Mouse (Mus musculus): ENCODE data around the gene Atxn7l3. TPM values are rescaled to one million over a fixed set of nuclear protein-coding genes. Genes with fewer than 3 reads are reported as not detected.

Gene Atxn7l3
- 3.8 TPM for polyA plus RNA-seq (2014; fragmentation: Illumina TruSeq; extraction: RNeasy Lipid Tissue Mini Kit (QIAGEN cat#74804); ENCODE audit: low read depth, low replicate concordance)

DNA sequence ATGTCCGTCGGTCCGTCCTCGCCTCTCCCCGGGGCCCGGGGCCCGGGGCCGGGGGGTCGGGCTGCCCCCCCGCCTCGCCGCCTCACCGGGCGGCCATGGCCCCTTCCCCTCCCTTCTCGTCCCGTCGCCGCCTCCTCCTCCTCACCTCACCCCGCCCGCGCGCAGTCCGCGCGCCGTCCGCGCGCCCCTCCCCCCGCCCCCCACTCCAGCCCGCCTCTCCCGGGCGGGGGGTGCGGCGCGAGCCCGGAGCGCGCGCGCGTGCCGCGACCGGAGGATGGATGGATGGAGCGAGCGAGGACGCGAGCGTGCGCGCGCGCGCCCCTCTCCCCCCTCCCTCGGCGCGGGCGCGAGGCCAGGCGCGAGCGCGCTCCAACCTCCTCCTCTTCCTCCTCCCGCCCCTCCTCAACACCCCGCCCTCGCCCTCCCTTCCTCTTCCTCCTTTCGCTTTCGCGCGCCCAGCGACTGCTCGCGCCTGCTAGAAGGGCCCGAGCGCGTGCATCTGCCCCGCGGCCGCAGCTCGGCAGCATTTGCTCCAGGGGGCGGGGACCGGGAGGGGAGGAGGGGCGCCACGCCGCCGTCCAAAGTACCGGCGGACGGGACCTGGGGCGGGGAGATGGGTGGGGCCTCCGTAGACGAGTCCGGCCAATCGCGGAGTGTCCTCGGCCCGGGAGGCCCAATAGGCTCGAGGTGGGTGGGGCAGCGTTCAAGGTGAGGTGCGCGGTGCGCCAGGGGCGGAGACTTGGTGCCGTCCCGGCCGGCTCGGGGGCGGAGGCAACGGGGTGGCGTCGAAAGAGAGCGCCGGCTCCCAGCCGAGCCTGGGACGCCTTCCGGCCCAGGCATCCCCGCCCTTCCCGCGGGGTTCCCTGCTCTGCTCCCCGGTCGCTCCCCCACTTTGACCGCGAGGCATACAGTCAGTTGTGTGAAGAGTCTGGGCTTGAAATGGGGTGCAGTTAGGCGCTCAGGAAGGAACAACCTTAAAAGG lies at the start of gene Atxn7l3:
Atxn7l3 (minus strand) TSS at position 141 of the 982 bp plus-strand sequence.

GRCm38 (mm10) chr11:102319410-102319792 lies 23.0 kb upstream of the Atxn7l3 start, which contains the start of gene Ubtf:
Gene Ubtf (minus strand): TSS chr11:102319742.

DNA sequence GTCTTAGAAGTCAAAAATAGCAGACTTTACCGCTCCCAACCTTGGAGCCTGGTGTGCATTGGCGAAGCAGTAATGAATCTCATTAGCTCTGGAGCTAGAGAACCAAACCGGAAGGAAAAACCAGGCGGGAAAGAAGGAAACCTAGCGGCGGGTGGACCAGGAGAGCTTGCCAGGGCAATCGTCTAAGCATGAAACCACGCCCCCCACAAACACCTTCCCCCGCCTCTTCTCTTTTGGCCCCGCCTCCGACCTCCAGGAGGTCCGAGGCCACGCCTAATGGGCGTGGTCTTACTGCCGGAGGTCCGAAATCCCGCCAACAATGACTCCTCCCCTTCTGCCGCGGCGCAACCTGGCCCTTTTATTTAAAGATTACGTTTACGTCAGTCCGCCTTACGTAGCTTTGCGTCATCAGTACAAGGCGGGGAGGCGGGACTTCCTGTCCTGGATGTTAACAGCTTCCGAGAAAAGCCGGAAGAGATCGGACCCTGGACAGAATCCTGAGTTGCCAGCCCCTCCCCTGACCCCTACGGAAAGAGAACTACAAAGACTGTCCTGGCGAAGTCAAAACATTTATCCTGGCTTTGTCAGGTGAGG lies 11.8 kb downstream of the Atxn7l3 start, which contains the start of gene Tmub2:
Tmub2 (plus strand) TSS at position 431 of the 594 bp plus-strand sequence.

DNA sequence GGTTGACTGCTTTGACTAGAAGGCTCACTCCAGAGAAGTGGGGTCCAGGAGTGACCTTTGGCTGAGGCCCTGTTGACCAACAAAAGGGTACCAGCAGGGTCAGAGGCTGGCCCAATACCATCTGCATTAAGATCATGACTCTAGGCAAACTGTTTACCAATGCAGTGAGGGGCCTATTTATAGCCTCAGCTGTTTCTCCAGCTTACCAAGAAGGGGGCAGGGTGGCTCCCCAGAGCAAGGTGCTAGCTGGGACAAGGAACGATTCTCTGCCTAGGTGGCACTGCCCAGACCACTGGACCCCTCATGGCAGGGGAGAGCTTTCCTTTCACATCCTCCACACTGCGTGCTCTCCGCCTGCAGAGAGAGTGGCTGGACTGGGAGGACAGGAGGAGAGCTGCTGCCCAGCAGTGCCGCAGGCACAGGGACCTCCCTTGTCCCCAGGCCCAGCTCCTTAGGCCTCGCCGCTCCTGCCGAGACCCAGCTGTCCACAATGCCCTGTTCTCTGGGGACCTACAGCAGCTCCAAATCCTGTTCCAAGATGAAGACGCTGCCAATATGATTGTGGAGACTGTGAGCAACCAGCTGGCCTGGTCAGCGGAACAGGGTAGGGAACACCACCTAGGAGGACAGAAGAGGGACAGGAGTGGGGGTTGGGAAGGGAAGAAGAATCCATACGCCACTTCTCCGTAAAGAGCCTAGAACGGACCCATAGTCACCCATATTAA lies 27.7 kb downstream of the Atxn7l3 start, which contains the start of gene Asb16:
Asb16 (plus strand) TSS at position 224 of the 725 bp plus-strand sequence.

DNA sequence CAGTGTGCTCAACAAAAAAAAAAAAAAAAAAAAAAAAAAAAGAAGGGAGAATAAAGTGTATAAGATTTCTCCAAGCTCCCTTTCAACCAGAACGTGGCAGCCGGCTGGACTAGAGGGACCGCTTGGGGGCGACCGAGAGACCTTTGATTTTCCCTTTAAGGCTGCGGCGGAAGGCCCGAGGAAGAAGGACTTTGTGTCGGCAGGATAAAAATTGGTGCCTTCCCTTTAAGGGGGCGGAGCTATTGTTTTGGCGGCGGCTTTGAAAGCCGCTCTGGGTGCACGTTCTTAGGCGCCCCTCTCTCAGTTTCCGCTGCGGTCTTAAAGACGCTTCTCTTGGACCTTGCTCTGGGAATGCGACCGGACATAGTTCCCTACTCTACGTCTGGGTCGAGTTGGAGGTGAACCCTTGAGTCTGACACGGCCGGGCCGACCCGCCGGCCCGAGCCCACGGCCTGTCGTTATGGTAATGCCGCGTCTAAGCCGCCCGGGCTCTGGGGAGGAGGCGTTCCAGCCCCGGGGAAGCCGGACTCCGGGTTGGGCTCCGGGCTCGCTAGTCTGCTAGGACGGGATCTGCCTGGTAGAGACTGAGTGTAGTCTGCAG lies 47.7 kb downstream of the Atxn7l3 start, which contains the start of gene BC030867:
BC030867 (plus strand) TSS at position 253 of the 601 bp plus-strand sequence.

Other genes with a start within 250 kb of the Atxn7l3 start
- gene Mpp2, start 208.1 kb downstream of the Atxn7l3 start, polyA plus RNA-seq (2014; fragmentation: Illumina TruSeq; extraction: RNeasy Lipid Tissue Mini Kit (QIAGEN cat#74804); ENCODE audit: low read depth, low replicate concordance): 0.10 TPM
- not detected for gene Ppy, start 195.3 kb downstream of the Atxn7l3 start, polyA plus RNA-seq (2014; fragmentation: Illumina TruSeq; extraction: RNeasy Lipid Tissue Mini Kit (QIAGEN cat#74804); ENCODE audit: low read depth, low replicate concordance)
- not detected for gene Pyy, start 188.8 kb downstream of the Atxn7l3 start, polyA plus RNA-seq (2014; fragmentation: Illumina TruSeq; extraction: RNeasy Lipid Tissue Mini Kit (QIAGEN cat#74804); ENCODE audit: low read depth, low replicate concordance)
- not detected for gene Nags, start 151.1 kb downstream of the Atxn7l3 start, polyA plus RNA-seq (2014; fragmentation: Illumina TruSeq; extraction: RNeasy Lipid Tissue Mini Kit (QIAGEN cat#74804); ENCODE audit: low read depth, low replicate concordance)
- gene Tmem101, start 140.2 kb downstream of the Atxn7l3 start, polyA plus RNA-seq (2014; fragmentation: Illumina TruSeq; extraction: RNeasy Lipid Tissue Mini Kit (QIAGEN cat#74804); ENCODE audit: low read depth, low replicate concordance): 1.8 TPM
- gene Lsm12, start 111.3 kb downstream of the Atxn7l3 start, polyA plus RNA-seq (2014; fragmentation: Illumina TruSeq; extraction: RNeasy Lipid Tissue Mini Kit (QIAGEN cat#74804); ENCODE audit: low read depth, low replicate concordance): 75.9 TPM
- gene G6pc3, start 107.0 kb downstream of the Atxn7l3 start, polyA plus RNA-seq (2014; fragmentation: Illumina TruSeq; extraction: RNeasy Lipid Tissue Mini Kit (QIAGEN cat#74804); ENCODE audit: low read depth, low replicate concordance): 7.8 TPM
- gene Hdac5, start 66.5 kb downstream of the Atxn7l3 start, polyA plus RNA-seq (2014; fragmentation: Illumina TruSeq; extraction: RNeasy Lipid Tissue Mini Kit (QIAGEN cat#74804); ENCODE audit: low read depth, low replicate concordance): 0.43 TPM
- gene BC030867, start 47.7 kb downstream of the Atxn7l3 start, polyA plus RNA-seq (2014; fragmentation: Illumina TruSeq; extraction: RNeasy Lipid Tissue Mini Kit (QIAGEN cat#74804); ENCODE audit: low read depth, low replicate concordance): 2.6 TPM
- gene Asb16, start 27.9 kb downstream of the Atxn7l3 start, polyA plus RNA-seq (2014; fragmentation: Illumina TruSeq; extraction: RNeasy Lipid Tissue Mini Kit (QIAGEN cat#74804); ENCODE audit: low read depth, low replicate concordance): 0.07 TPM
- 6.2 TPM for gene Tmub2, start 11.7 kb downstream of the Atxn7l3 start, polyA plus RNA-seq (2014; fragmentation: Illumina TruSeq; extraction: RNeasy Lipid Tissue Mini Kit (QIAGEN cat#74804); ENCODE audit: low read depth, low replicate concordance)
- 10.9 TPM for gene Ubtf, start 23.1 kb upstream of the Atxn7l3 start, polyA plus RNA-seq (2014; fragmentation: Illumina TruSeq; extraction: RNeasy Lipid Tissue Mini Kit (QIAGEN cat#74804); ENCODE audit: low read depth, low replicate concordance)
- 0.04 TPM for gene Slc4a1, start 69.6 kb upstream of the Atxn7l3 start, polyA plus RNA-seq (2014; fragmentation: Illumina TruSeq; extraction: RNeasy Lipid Tissue Mini Kit (QIAGEN cat#74804); ENCODE audit: low read depth, low replicate concordance)
- gene Rundc3a, start 96.8 kb upstream of the Atxn7l3 start, polyA plus RNA-seq (2014; fragmentation: Illumina TruSeq; extraction: RNeasy Lipid Tissue Mini Kit (QIAGEN cat#74804); ENCODE audit: low read depth, low replicate concordance): 0.38 TPM
- gene Slc25a39, start 111.3 kb upstream of the Atxn7l3 start, polyA plus RNA-seq (2014; fragmentation: Illumina TruSeq; extraction: RNeasy Lipid Tissue Mini Kit (QIAGEN cat#74804); ENCODE audit: low read depth, low replicate concordance): 62.6 TPM
- gene Grn, start 133.7 kb upstream of the Atxn7l3 start, polyA plus RNA-seq (2014; fragmentation: Illumina TruSeq; extraction: RNeasy Lipid Tissue Mini Kit (QIAGEN cat#74804); ENCODE audit: low read depth, low replicate concordance): 1.5 TPM
- not detected for gene Fam171a2, start 151.1 kb upstream of the Atxn7l3 start, polyA plus RNA-seq (2014; fragmentation: Illumina TruSeq; extraction: RNeasy Lipid Tissue Mini Kit (QIAGEN cat#74804); ENCODE audit: low read depth, low replicate concordance)
- not detected for gene Itga2b, start 173.5 kb upstream of the Atxn7l3 start, polyA plus RNA-seq (2014; fragmentation: Illumina TruSeq; extraction: RNeasy Lipid Tissue Mini Kit (QIAGEN cat#74804); ENCODE audit: low read depth, low replicate concordance)

All from testis, adult 10 weeks (tissue).